Mouse (Mus musculus): ENCODE results near the gene Ddx24. TPM values are rescaled to one million over a fixed set of nuclear protein-coding genes. Genes with fewer than 3 reads are reported as not detected.

Gene Ddx24
- total and polyA plus RNA-seq, 3 experiments = 76.2 to 125 (median 83.0) TPM

DNA sequence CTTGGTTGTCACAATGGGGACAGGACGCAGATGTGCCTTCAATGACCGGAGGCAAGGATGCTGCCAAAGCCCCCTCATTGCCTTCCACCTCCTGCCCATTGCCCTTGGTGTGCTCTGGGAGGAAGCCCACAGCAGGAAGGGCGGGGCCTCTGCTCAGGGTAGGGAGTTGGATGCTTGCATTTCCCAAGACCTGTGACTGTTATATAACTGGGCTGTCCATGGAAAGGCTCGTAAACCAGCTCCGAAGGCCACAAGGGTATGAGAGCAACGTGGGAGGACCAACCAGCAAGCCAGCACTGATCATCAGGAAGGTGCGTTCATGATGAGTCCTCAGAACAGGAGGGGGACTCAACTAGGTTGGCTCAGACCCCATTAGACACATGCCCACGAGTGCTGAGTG lies 64.8 kb downstream of the Ddx24 start:
- no peak for TF ChIP-seq BHLHE40 (IDR thresholded peaks at IDR 0.05; ENCODE audit: low read depth, low read length)
- no peak for TF ChIP-seq ELF1 (IDR thresholded peaks at IDR 0.05; ENCODE audit: low read depth, low read length)
- TF ChIP-seq MAX (IDR thresholded peaks at IDR 0.05; ENCODE audit: low read length) = no peak
- TF ChIP-seq UBTF (IDR thresholded peaks at IDR 0.05; ENCODE audit: low read depth, low read length) = no peak
- no peak for TF ChIP-seq PAX5 (IDR thresholded peaks at IDR 0.05; ENCODE audit: low read length)
- no peak for TF ChIP-seq ZNF384 (IDR thresholded peaks at IDR 0.05; ENCODE audit: low read depth, low read length)
- TF ChIP-seq ZKSCAN1 (IDR thresholded peaks at IDR 0.05; ENCODE audit: borderline replicate concordance, low read depth, low read length) = no peak
- TF ChIP-seq RAD21 (IDR thresholded peaks at IDR 0.05; ENCODE audit: low read depth, low read length) = no peak
- TF ChIP-seq HCFC1 (IDR thresholded peaks at IDR 0.05; ENCODE audit: low read depth, low read length) = no peak
- TF ChIP-seq ZC3H11A (IDR thresholded peaks at IDR 0.05; ENCODE audit: low read depth, low read length) = no peak
- TF ChIP-seq POLR2AphosphoS2 (IDR thresholded peaks at IDR 0.05; ENCODE audit: low read depth, low read length) = no peak
- no peak for TF ChIP-seq NRF1 (IDR thresholded peaks at IDR 0.05; ENCODE audit: low read depth, low read length)
- TF ChIP-seq NELFE (IDR thresholded peaks at IDR 0.05; ENCODE audit: low read depth, low read length) = no peak
- no peak for TF ChIP-seq MAZ (IDR thresholded peaks at IDR 0.05; ENCODE audit: low read depth, low read length)
- no peak for TF ChIP-seq IRF4 (IDR thresholded peaks at IDR 0.05; ENCODE audit: low read depth, low read length)
- Histone ChIP-seq H3K9me3 (replicated peaks; ENCODE audit: low read length) (peaks cover 4% of the 10 kb centered on the region), H3K36me3 (replicated peaks in 1 of 2; ENCODE audit: control insufficient read depth in 1 of 2, insufficient read depth in 1 of 2, low read length in 1 of 2) (no peaks in the 10 kb centered on the region), H3K79me2 (replicated peaks; ENCODE audit: control insufficient read depth, extremely low read depth, insufficient read depth, poor library complexity, severe bottlenecking) (no peaks in the 10 kb centered on the region), H3K4me2 (ENCODE audit: insufficient read depth, low read depth, poor library complexity, severe bottlenecking) (no peak overlapping the region), H3K9ac (ENCODE audit: insufficient read depth, low read depth) (no peak overlapping the region), H3K27ac (ENCODE audit: insufficient read depth, low read depth) (no peak overlapping the region), H3K4me3 (replicated peaks in 1 of 3; ENCODE audit: low read depth in 2 of 3, low read length in 2 of 3, poor library complexity in 1 of 3) (no peak overlapping the region), H3K4me1 (ENCODE audit: control insufficient read depth in 1 of 2, insufficient read depth in 2 of 2) (peaks cover 23 to 61% of the 10 kb centered on the region in 2 experiments), H3K27me3 (replicated peaks) (peaks cover 2% of the 10 kb centered on the region)
- no peak for DNase-seq (ENCODE audit: extremely low read depth)
- dilution Hi-C loops (cut with MboI; ENCODE audit: extremely low pct_ligation_motif_present, extremely low pct_unique_long_range_greater_than_20kb, low sequenced_read_pairs) = no loop called here
- in situ Hi-C loops (cut with MboI; ENCODE audit: low pct_ligation_motif_present, low pct_unique_long_range_greater_than_20kb, low sequenced_read_pairs) = loop anchor here (5.0 kb wide), 1 partner anchor 34 kb away; no protein-coding TSS in a partner anchor

DNA sequence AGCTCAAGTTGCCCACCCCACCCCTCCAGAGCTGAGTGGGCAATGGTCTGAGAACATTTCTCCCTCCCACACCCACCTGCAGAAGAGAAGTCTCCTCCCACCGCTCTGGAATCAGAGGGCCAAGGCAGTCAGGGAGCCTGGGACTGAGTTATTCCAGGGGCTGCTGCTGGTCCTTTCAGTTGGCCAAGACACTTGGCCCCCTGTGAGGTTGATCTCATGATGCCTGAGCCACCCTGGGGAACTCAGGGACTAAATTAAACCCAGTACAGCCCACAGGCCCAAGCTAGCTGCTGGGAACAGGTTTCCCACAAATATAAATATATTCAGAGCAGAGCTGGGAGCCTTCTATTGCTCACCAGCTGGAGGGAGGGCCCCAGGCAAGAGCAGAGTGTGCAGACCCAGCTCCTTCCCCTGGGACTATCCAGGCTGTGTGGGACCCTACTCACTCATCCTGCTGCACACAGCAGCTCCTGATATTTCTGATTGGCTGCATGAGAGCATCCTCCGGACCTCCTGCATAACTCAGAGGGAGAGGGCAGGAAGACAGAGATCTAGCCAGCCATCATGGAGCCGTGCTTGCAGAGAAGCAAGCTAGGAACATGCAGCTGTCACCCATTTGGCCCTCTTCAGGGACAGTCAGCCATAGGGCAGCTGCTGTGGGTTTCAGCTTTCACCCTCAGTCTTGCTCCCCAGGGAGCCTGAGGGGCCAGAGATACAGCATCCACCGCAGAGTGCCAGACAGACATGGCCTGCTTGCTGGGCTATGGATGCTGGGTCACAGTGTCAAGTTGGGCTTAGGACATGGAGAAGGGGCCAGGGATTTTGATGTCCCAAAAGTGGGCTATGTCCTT lies 66.5 kb downstream of the Ddx24 start:
- peaks cover 23 to 61% of the 10 kb centered on the region in 2 experiments for H3K4me1 ChIP-seq (ENCODE audit: control insufficient read depth in 1 of 2, insufficient read depth in 2 of 2)
- in situ Hi-C loops (cut with MboI; ENCODE audit: low pct_ligation_motif_present, low pct_unique_long_range_greater_than_20kb, low sequenced_read_pairs) = no loop called here
- H3K27me3 ChIP-seq (replicated peaks) = peaks cover 2% of the 10 kb centered on the region
- no peaks in the 10 kb centered on the region for H3K36me3 ChIP-seq (replicated peaks in 1 of 2; ENCODE audit: control insufficient read depth in 1 of 2, insufficient read depth in 1 of 2, low read length in 1 of 2)
- peak; percentile 82 for DNase-seq (ENCODE audit: extremely low read depth)
- dilution Hi-C loops (cut with MboI; ENCODE audit: extremely low pct_ligation_motif_present, extremely low pct_unique_long_range_greater_than_20kb, low sequenced_read_pairs) = no loop called here
- H3K4me2 ChIP-seq (ENCODE audit: insufficient read depth, low read depth, poor library complexity, severe bottlenecking) = peak overlapping the region; percentile 35
- peak; percentile 71 for TF ChIP-seq BHLHE40 (IDR thresholded peaks at IDR 0.05; ENCODE audit: low read depth, low read length)
- TF ChIP-seq EP300 (IDR thresholded peaks at IDR 0.05; ENCODE audit: low read length) = peak; percentile 38
- TF ChIP-seq JUND (conservative IDR thresholded peaks at IDR 0.05; ENCODE audit: low read depth, low read length) = no peak
- TF ChIP-seq TCF12 (IDR thresholded peaks at IDR 0.05; ENCODE audit: low read depth, low read length) = peak; percentile 85
- 0 out of 2 replicates have a peak, but pooled peaks have one; percentile 38 for TF ChIP-seq MAFK (IDR thresholded peaks at IDR 0.05; ENCODE audit: insufficient replicate concordance, low read length)
- no peak for TF ChIP-seq ZNF384 (IDR thresholded peaks at IDR 0.05; ENCODE audit: low read depth, low read length)
- no peak for TF ChIP-seq MAZ (IDR thresholded peaks at IDR 0.05; ENCODE audit: low read depth, low read length)
- TF ChIP-seq CTCF (conservative IDR thresholded peaks at IDR 0.05 in 1 of 2, IDR thresholded peaks at IDR 0.05 in 1 of 2; ENCODE audit: low read depth in 2 of 2, low read length in 2 of 2) = no peak
- no peak for TF ChIP-seq ZMIZ1 (IDR thresholded peaks at IDR 0.05; ENCODE audit: low read depth, low read length)
- no peak for TF ChIP-seq RAD21 (IDR thresholded peaks at IDR 0.05; ENCODE audit: low read depth, low read length)
- 0 out of 2 replicates have a peak, but pooled peaks have one; percentile 28 for TF ChIP-seq KAT2A (IDR thresholded peaks at IDR 0.05; ENCODE audit: insufficient replicate concordance, low read length)
- TF ChIP-seq ETS1 (conservative IDR thresholded peaks at IDR 0.05; ENCODE audit: low read depth, low read length) = peak; percentile 47
- TF ChIP-seq PAX5 (IDR thresholded peaks at IDR 0.05; ENCODE audit: low read length) = no peak
- TF ChIP-seq IRF4 (IDR thresholded peaks at IDR 0.05; ENCODE audit: low read depth, low read length) = peak; percentile 16; the same call in 1 of the 2 replicates
- TF ChIP-seq UBTF (IDR thresholded peaks at IDR 0.05; ENCODE audit: low read depth, low read length) = 0 out of 2 replicates have a peak, but pooled peaks have one; percentile 35
- TF ChIP-seq MEF2A (IDR thresholded peaks at IDR 0.05; ENCODE audit: borderline replicate concordance, low read depth, low read length) = 0 out of 2 replicates have a peak, but pooled peaks have one; percentile 66
- H3K9me3 ChIP-seq (replicated peaks; ENCODE audit: low read length) = peaks cover 4% of the 10 kb centered on the region
- H3K79me2 ChIP-seq (replicated peaks; ENCODE audit: control insufficient read depth, extremely low read depth, insufficient read depth, poor library complexity, severe bottlenecking) = no peaks in the 10 kb centered on the region
- peak overlapping the region; percentile 12; the same call in 1 of the 2 replicates for H3K27ac ChIP-seq (ENCODE audit: insufficient read depth, low read depth)
- H3K9ac ChIP-seq (ENCODE audit: insufficient read depth, low read depth) = no peak overlapping the region
- H3K4me3 ChIP-seq (replicated peaks in 1 of 3; ENCODE audit: low read depth in 2 of 3, low read length in 2 of 3, poor library complexity in 1 of 3) = no peak overlapping the region
